Comparison of ENCODE assay signal across 9 mouse cellular contexts in the genomic region with DNA sequence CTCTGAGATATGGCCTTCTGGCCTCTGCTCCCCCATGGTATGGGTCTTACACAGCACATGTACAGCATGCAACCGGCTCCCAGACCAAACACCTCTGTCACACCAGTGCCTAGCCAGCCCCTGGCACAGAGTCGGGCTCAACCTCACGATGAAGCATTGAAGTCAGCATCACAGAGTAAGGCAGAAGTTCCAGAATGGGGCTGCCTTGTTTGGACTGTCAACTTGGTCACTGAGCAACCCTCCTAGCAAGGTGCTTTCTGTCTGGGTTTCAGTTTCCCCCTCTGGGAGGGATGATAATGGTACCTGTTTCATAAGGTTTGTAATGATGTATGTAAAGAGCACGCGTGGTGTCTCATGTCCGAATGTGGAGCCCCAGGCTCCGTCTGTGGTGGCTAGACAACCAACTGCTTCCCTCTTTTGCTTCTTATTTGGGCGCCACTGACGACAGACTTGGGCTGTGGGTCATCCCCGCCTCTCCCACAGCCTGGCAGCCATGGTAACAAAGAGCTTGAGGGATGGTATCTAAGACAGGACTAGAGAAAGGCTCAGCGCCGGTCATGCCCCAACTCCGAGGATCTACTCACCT. TPM values are rescaled to one million over a fixed set of nuclear protein-coding genes. Genes with fewer than 3 reads are reported as not detected.
DNase-seq lines count a peak whose midpoint lies in the region; ATAC-seq and TF ChIP-seq lines count a peak whose summit lies in the region.
"Had no signal": no experiment of that assay in that cellular context is flagged by ENCODE, and none has a peak within 500 bp of the region (broad histone marks: within the 10 kb centered on the region; RNA-seq: fewer than 3 reads in every experiment).

No protein-coding gene starts in this region.

- H3K9ac ChIP-seq in embryonic facial prominence, embryonic 12.5 days, result no peak overlapping the region
- H3K9ac ChIP-seq in limb, embryonic 12.5 days (replicated peaks), result no peak overlapping the region

- TF ChIP-seq CTCF in layer of hippocampus, adult 2 months (conservative IDR thresholded peaks at IDR 0.05), result no peak

- DNase-seq in layer of hippocampus, adult 2 months (ENCODE audit: low spot score in 2 of 2), result no peak
- no peak for DNase-seq in layer of hippocampus, adult 9-11 months
- DNase-seq in lung, postnatal 10 days, result no peak
- no peak for DNase-seq in layer of hippocampus, adult 18-20 months (ENCODE audit: low spot score in 2 of 2)
- DNase-seq: gastrocnemius, postnatal 36 days; kidney, postnatal 25 days had no signal

- no peak overlapping the region; the same call in 1 of the 2 replicates for H3K4me3 ChIP-seq in layer of hippocampus, adult 2 months
- H3K4me3 ChIP-seq in embryonic facial prominence, embryonic 12.5 days, result peak overlapping the region; percentile 89; the same call in 1 of the 2 replicates
- H3K4me3 ChIP-seq in limb, embryonic 12.5 days (replicated peaks), result peak overlapping the region; percentile 87

- no peak for ATAC-seq in embryonic facial prominence, embryonic 12.5 days (ENCODE audit: insufficient number of reproducible peaks, insufficient read depth, low FRiP score, low TSS enrichment)
- no peak for ATAC-seq in limb, embryonic 12.5 days (ENCODE audit: insufficient number of reproducible peaks, insufficient read depth, low FRiP score, low TSS enrichment, low read depth)
- peak; percentile 23; the same call in 1 of the 2 replicates for ATAC-seq in neutrophil, adult 5-6 weeks (ENCODE audit: extremely low read depth, insufficient number of reproducible peaks, low FRiP score, poor library complexity, severe bottlenecking)

- H3K27me3 ChIP-seq in embryonic facial prominence, embryonic 12.5 days, result no peaks in the 10 kb centered on the region
- peaks cover 8% of the 10 kb centered on the region for H3K27me3 ChIP-seq in limb, embryonic 12.5 days

- no peaks in the 10 kb centered on the region for H3K9me3 ChIP-seq in embryonic facial prominence, embryonic 12.5 days
- H3K9me3 ChIP-seq in limb, embryonic 12.5 days, result no peaks in the 10 kb centered on the region

- WGBS in embryonic facial prominence, embryonic 12.5 days, result 45% methylated on average over 13 of the region's 13 CpGs
- WGBS in limb, embryonic 12.5 days, result 44% methylated on average over 13 of the region's 13 CpGs

- peak overlapping the region; percentile 94 for H3K27ac ChIP-seq in layer of hippocampus, adult 2 months
- H3K27ac ChIP-seq in embryonic facial prominence, embryonic 12.5 days, result no peak overlapping the region
- H3K27ac ChIP-seq in limb, embryonic 12.5 days, result no peak overlapping the region

- peak overlapping the region; percentile 82 for H3K4me2 ChIP-seq in embryonic facial prominence, embryonic 12.5 days (replicated peaks)
- peak overlapping the region; percentile 79 for H3K4me2 ChIP-seq in limb, embryonic 12.5 days

- no peaks in the 10 kb centered on the region for H3K36me3 ChIP-seq in embryonic facial prominence, embryonic 12.5 days
- H3K36me3 ChIP-seq in limb, embryonic 12.5 days, result no peaks in the 10 kb centered on the region

- peaks cover 57% of the 10 kb centered on the region for H3K4me1 ChIP-seq in embryonic facial prominence, embryonic 12.5 days
- H3K4me1 ChIP-seq in limb, embryonic 12.5 days (replicated peaks), result peaks cover 65% of the 10 kb centered on the region

RNA-seq across cellular contexts. Expression of a gene that starts 1.0 kb away (rescaled TPM):
- total RNA-seq in layer of hippocampus, adult 2 months (2021), result 10 to 100 TPM; 79.5 to 82.7 TPM
- 9.5 and 10.7 TPM in 2 replicates for polyA plus RNA-seq in embryonic facial prominence, embryonic 12.5 days (2016; fragmentation: Nextera tagmentation; extraction: Ambion mirVana)
- 7.9 and 10.5 TPM in 2 replicates for polyA plus RNA-seq in limb, embryonic 12.5 days (2016; fragmentation: Nextera tagmentation; extraction: Ambion mirVana)
- total RNA-seq in neutrophil, adult 5-6 weeks (2017), result 0.81 and 0.98 TPM in 2 replicates
- 10 to 100 TPM; 75.9 to 86.7 TPM for total RNA-seq in layer of hippocampus, adult 18-20 months (2021)

RNA-seq across cellular contexts. Expression of a gene that starts 31.1 kb away (rescaled TPM):
- total RNA-seq in layer of hippocampus, adult 2 months (2021), result 10 to 100 TPM; 39.8 to 54.8 TPM
- 8.2 and 8.7 TPM in 2 replicates for polyA plus RNA-seq in embryonic facial prominence, embryonic 12.5 days (2016; fragmentation: Nextera tagmentation; extraction: Ambion mirVana)
- 5.5 and 7.0 TPM in 2 replicates for polyA plus RNA-seq in limb, embryonic 12.5 days (2016; fragmentation: Nextera tagmentation; extraction: Ambion mirVana)
- total RNA-seq in neutrophil, adult 5-6 weeks (2017), result 185 and 187 TPM in 2 replicates
- 100 to 1,000 TPM in 1 of 2 experiments, 10 to 100 TPM in 1; 87.1 to 105 TPM for total RNA-seq in layer of hippocampus, adult 18-20 months (2021)

RNA-seq across cellular contexts. Expression of a gene that starts 49.1 kb away (rescaled TPM):
- total RNA-seq in layer of hippocampus, adult 2 months (2021), result 10 to 100 TPM; 85.1 to 87.8 TPM
- 7.5 and 8.2 TPM in 2 replicates for polyA plus RNA-seq in embryonic facial prominence, embryonic 12.5 days (2016; fragmentation: Nextera tagmentation; extraction: Ambion mirVana)
- 7.3 and 8.2 TPM in 2 replicates for polyA plus RNA-seq in limb, embryonic 12.5 days (2016; fragmentation: Nextera tagmentation; extraction: Ambion mirVana)
- 22.0 and 23.1 TPM in 2 replicates for total RNA-seq in neutrophil, adult 5-6 weeks (2017)
- 10 to 100 TPM; 88.8 to 90.3 TPM for total RNA-seq in layer of hippocampus, adult 18-20 months (2021)

Comparison
In these comparisons a context has a peak if more than half of its experiments do, and no peak if none do; other contexts are left out.
1. RNA of a gene that starts 1.0 kb away (total RNA-seq): 75.9 to 86.7 TPM in layer of hippocampus, adult 18-20 months and 79.5 to 82.7 TPM in layer of hippocampus, adult 2 months; 0.81 to 0.98 TPM in neutrophil, adult 5-6 weeks; every median in the first group is over 10 times any median in the second.